ENCODE assay signal across 26 mouse cellular contexts in genomic region chr2:34998956-34999355, GRCm38 (mm10). TPM values are rescaled to one million over a fixed set of nuclear protein-coding genes. Genes with fewer than 3 reads are reported as not detected.
DNase-seq lines count a peak whose midpoint lies in the region; ATAC-seq and TF ChIP-seq lines count a peak whose summit lies in the region.
"Had no signal": no experiment of that assay in that cellular context is flagged by ENCODE, and none has a peak within 500 bp of the region (broad histone marks: within the 10 kb centered on the region; RNA-seq: fewer than 3 reads in every experiment).

No protein-coding gene starts in this region.

- intact Hi-C loops in left cerebral cortex, postnatal 4 days (cut with DNase I) = no loop called here
- intact Hi-C loops in left cerebral cortex, postnatal 14 days (cut with DNase I) = no loop called here

- H3K4me1 ChIP-seq in kidney, embryonic 15.5 days = no peaks in the 10 kb centered on the region
- H3K4me1 ChIP-seq in liver, embryonic 12.5 days = no peaks in the 10 kb centered on the region
- H3K4me1 ChIP-seq in midbrain, postnatal 0 days (ENCODE audit: insufficient read depth, low read length) = peaks cover 6% of the 10 kb centered on the region; the same call in 1 of the 2 replicates
- H3K4me1 ChIP-seq: heart, embryonic 13.5 days; intestine, embryonic 15.5 days had no signal

- H3K27ac ChIP-seq in kidney, embryonic 15.5 days = no peak overlapping the region
- no peak overlapping the region for H3K27ac ChIP-seq in liver, embryonic 12.5 days
- no peak overlapping the region for H3K27ac ChIP-seq in midbrain, postnatal 0 days (ENCODE audit: low read depth, low read length)
- H3K27ac ChIP-seq: heart, embryonic 13.5 days; hindbrain, embryonic 14.5 days; intestine, embryonic 15.5 days; layer of hippocampus, adult 2 months; limb, embryonic 13.5 days; liver, embryonic 14.5 days; neural tube, embryonic 15.5 days had no signal

- H3K4me2 ChIP-seq in kidney, embryonic 15.5 days = no peak overlapping the region
- H3K4me2 ChIP-seq in liver, embryonic 12.5 days = no peak overlapping the region
- no peak overlapping the region for H3K4me2 ChIP-seq in midbrain, postnatal 0 days (ENCODE audit: low read depth, low read length, poor library complexity, severe bottlenecking)
- H3K4me2 ChIP-seq: heart, embryonic 13.5 days; hindbrain, embryonic 14.5 days; intestine, embryonic 15.5 days; limb, embryonic 13.5 days; neural tube, embryonic 15.5 days had no signal

- TF ChIP-seq CTCF in midbrain, postnatal 0 days (IDR thresholded peaks at IDR 0.05) = no peak

- H3K4me3 ChIP-seq in kidney, embryonic 15.5 days (replicated peaks) = no peak overlapping the region
- no peak overlapping the region for H3K4me3 ChIP-seq in liver, embryonic 12.5 days
- H3K4me3 ChIP-seq in midbrain, postnatal 0 days (ENCODE audit: low read depth, low read length) = no peak overlapping the region
- H3K4me3 ChIP-seq: heart, embryonic 13.5 days; intestine, embryonic 15.5 days; layer of hippocampus, adult 2 months; limb, embryonic 13.5 days; neural tube, embryonic 15.5 days had no signal

- H3K27me3 ChIP-seq in kidney, embryonic 15.5 days = no peaks in the 10 kb centered on the region
- peaks cover 2% of the 10 kb centered on the region; the same call in 1 of the 2 replicates for H3K27me3 ChIP-seq in liver, embryonic 12.5 days (replicated peaks)
- H3K27me3 ChIP-seq in midbrain, postnatal 0 days (ENCODE audit: insufficient read depth, low read length) = no peaks in the 10 kb centered on the region
- H3K27me3 ChIP-seq: intestine, embryonic 15.5 days; limb, embryonic 13.5 days; neural tube, embryonic 15.5 days had no signal

- H3K9ac ChIP-seq in kidney, embryonic 15.5 days = no peak overlapping the region
- no peak overlapping the region for H3K9ac ChIP-seq in liver, embryonic 12.5 days
- H3K9ac ChIP-seq in midbrain, postnatal 0 days (replicated peaks; ENCODE audit: low read length, poor library complexity, severe bottlenecking) = no peak overlapping the region
- H3K9ac ChIP-seq: forebrain, postnatal 0 days; heart, embryonic 13.5 days; hindbrain, embryonic 14.5 days; intestine, embryonic 15.5 days; limb, embryonic 13.5 days; liver, embryonic 14.5 days; neural tube, embryonic 15.5 days had no signal

- peak; percentile 33 for DNase-seq in left cerebral cortex, adult 11 months (ENCODE audit: low spot score)
- no peak for DNase-seq in left cerebral cortex, postnatal 4 days
- DNase-seq in left cerebral cortex, postnatal 14 days (ENCODE audit: low spot score in 2 of 2) = peak; percentile 58 to 68
- peak; percentile 54 to 85 for DNase-seq in right cerebral cortex, postnatal 36 days (ENCODE audit: low spot score in 2 of 2)
- DNase-seq in midbrain, postnatal 0 days (ENCODE audit: low spot score) = no peak
- DNase-seq: adrenal gland, postnatal 14 days; cerebellum, adult 18-20 months; cerebellum, postnatal 25 days; embryo, embryonic 11 days; forebrain, postnatal 0 days; gastrocnemius, postnatal 10 days; heart, adult 18-20 months; midbrain, embryonic 14.5 days; thymus, adult 18-20 months; thymus, postnatal 4 days had no signal

- H3K9me3 ChIP-seq in kidney, embryonic 15.5 days (replicated peaks) = no peaks in the 10 kb centered on the region
- no peaks in the 10 kb centered on the region for H3K9me3 ChIP-seq in liver, embryonic 12.5 days (replicated peaks)
- no peaks in the 10 kb centered on the region for H3K9me3 ChIP-seq in midbrain, postnatal 0 days (ENCODE audit: low read length)
- H3K9me3 ChIP-seq: heart, embryonic 13.5 days; intestine, embryonic 15.5 days; limb, embryonic 13.5 days; neural tube, embryonic 15.5 days had no signal

- peak; percentile 95 for ATAC-seq in frontal cortex, adult (ENCODE audit: low TSS enrichment)
- no peak for ATAC-seq in kidney, embryonic 15.5 days (replicated peaks; ENCODE audit: low FRiP score)
- no peak for ATAC-seq in liver, embryonic 12.5 days
- ATAC-seq in midbrain, postnatal 0 days (ENCODE audit: low FRiP score) = no peak
- ATAC-seq: activated CD4-positive, CD25-positive, alpha-beta regulatory T cell, adult 4 months; forebrain, postnatal 0 days; intestine, embryonic 15.5 days had no signal

- H3K36me3 ChIP-seq in kidney, embryonic 15.5 days = no peaks in the 10 kb centered on the region
- no peaks in the 10 kb centered on the region for H3K36me3 ChIP-seq in liver, embryonic 12.5 days
- no peaks in the 10 kb centered on the region for H3K36me3 ChIP-seq in midbrain, postnatal 0 days (ENCODE audit: insufficient read depth, low read length)
- H3K36me3 ChIP-seq: heart, embryonic 13.5 days; intestine, embryonic 15.5 days; limb, embryonic 13.5 days; neural tube, embryonic 15.5 days had no signal

- WGBS in kidney, embryonic 15.5 days = 87% methylated on average over 9 of the region's 9 CpGs
- 67% methylated on average over 9 of the region's 9 CpGs for WGBS in liver, embryonic 12.5 days (ENCODE audit: insufficient replicate concordance)
- 82% methylated on average over 9 of the region's 9 CpGs for WGBS in midbrain, postnatal 0 days

RNA-seq across cellular contexts. Expression of gene Traf1, which starts 37.4 kb away (rescaled TPM):
- total RNA-seq in left cerebral cortex, postnatal 4 days (2021) = 1 to 10 TPM; 1.1 to 2.6 TPM
- under 1 TPM; 0.59 to 0.78 TPM for total RNA-seq in left cerebral cortex, postnatal 14 days (2021)
- 23.2 and 25.4 TPM in 2 replicates for polyA plus RNA-seq in kidney, embryonic 15.5 days (2015; fragmentation: Nextera tagmentation; extraction: Ambion mirVana)
- polyA plus RNA-seq in liver, embryonic 12.5 days (2016; fragmentation: Nextera tagmentation; extraction: Ambion mirVana) = 0.12 and 0.27 TPM in 2 replicates
- total RNA-seq in midbrain, postnatal 0 days (2014; rRNA removed) = 1.4 and 2.2 TPM in 2 replicates
- polyA plus RNA-seq in midbrain, postnatal 0 days (2015; fragmentation: Nextera tagmentation; extraction: Ambion mirVana) = 2.8 and 3.0 TPM in 2 replicates

Comparison
In these comparisons a context has a peak if more than half of its experiments do, and no peak if none do; other contexts are left out.
1. DNase-seq: peak in left cerebral cortex, adult 11 months (single experiment), left cerebral cortex, postnatal 14 days (2 of 2) and right cerebral cortex, postnatal 36 days (2 of 2); none in left cerebral cortex, postnatal 4 days (single experiment) and midbrain, postnatal 0 days (single experiment).